Comparison of ENCODE assay signal across 7 mouse cellular contexts in the genomic region with DNA sequence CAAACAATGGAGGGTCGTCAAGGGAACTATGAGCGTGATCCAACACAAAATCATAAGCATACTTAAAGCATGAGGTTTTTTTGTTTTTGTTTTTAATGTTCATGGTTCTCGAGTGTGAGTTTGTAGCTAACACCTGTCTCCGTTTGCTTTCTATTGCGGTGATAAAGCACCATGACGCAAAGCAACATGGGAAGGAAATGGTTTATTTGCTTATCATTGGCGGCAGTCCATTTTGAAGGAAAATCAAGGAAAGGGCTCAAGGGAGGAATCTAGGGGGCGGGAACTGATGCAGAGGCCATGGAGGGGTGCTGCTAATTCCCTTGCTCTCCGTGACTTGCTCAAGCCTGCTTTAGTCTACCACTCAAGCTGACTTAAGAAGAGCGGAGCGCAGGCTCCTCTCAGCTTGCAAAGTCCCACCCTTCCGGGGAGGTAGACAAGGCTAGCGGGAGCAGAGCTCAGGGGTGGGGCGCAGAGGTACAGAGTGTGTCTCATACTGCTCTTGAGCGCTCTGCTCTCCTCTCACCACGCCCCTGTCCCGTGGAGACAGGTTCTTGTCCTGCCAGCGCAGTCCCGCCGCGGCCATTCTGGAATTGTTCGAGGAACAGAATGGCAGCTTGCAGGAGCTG. TPM values are rescaled to one million over a fixed set of nuclear protein-coding genes. Genes with fewer than 3 reads are reported as not detected.
DNase-seq lines count a peak whose midpoint lies in the region; ATAC-seq lines count a peak whose summit lies in the region.

No protein-coding gene starts in this region.

- H3K27ac ChIP-seq in hindbrain, embryonic 10.5 days, result no peak overlapping the region
- H3K27ac ChIP-seq in lung, embryonic 16.5 days (ENCODE audit: low read length), result no peak overlapping the region

- H3K27me3 ChIP-seq in hindbrain, embryonic 10.5 days (ENCODE audit: insufficient read depth, poor library complexity, severe bottlenecking), result peaks cover 29% of the 10 kb centered on the region
- no peaks in the 10 kb centered on the region for H3K27me3 ChIP-seq in lung, embryonic 16.5 days (ENCODE audit: control insufficient read depth, insufficient read depth, low read depth, low read length)

- ATAC-seq in lung, embryonic 16.5 days (ENCODE audit: low read depth), result peak; percentile 69

- H3K4me2 ChIP-seq in lung, embryonic 16.5 days (ENCODE audit: low read depth, low read length), result peak overlapping the region; percentile 38

- H3K4me3 ChIP-seq in hindbrain, embryonic 10.5 days, result peak overlapping the region; percentile 33
- H3K4me3 ChIP-seq in lung, embryonic 16.5 days (ENCODE audit: low read length), result 0 out of 2 replicates have a peak overlapping the region, but pooled peaks have one; percentile 4

- no peaks in the 10 kb centered on the region for H3K36me3 ChIP-seq in hindbrain, embryonic 10.5 days
- no peaks in the 10 kb centered on the region for H3K36me3 ChIP-seq in lung, embryonic 16.5 days (ENCODE audit: control insufficient read depth, insufficient read depth, low read length)

- 41% methylated on average over 22 of the region's 22 CpGs for WGBS in hindbrain, embryonic 10.5 days
- 19% methylated on average over 22 of the region's 22 CpGs for WGBS in lung, embryonic 16.5 days

- H3K4me1 ChIP-seq in hindbrain, embryonic 10.5 days (replicated peaks), result peaks cover 13% of the 10 kb centered on the region
- peaks cover 4% of the 10 kb centered on the region; the same call in 1 of the 2 replicates for H3K4me1 ChIP-seq in lung, embryonic 16.5 days (replicated peaks; ENCODE audit: control insufficient read depth, insufficient read depth, low read length)

- H3K9me3 ChIP-seq in hindbrain, embryonic 10.5 days, result no peaks in the 10 kb centered on the region
- H3K9me3 ChIP-seq in lung, embryonic 16.5 days (ENCODE audit: control insufficient read depth, low read length), result no peaks in the 10 kb centered on the region

- H3K9ac ChIP-seq in lung, embryonic 16.5 days (ENCODE audit: low read length), result no peak overlapping the region

- peak; percentile 54 for DNase-seq in CD4-positive helper T cell, adult 2 months (ENCODE audit: low read depth, low spot score)
- DNase-seq in R1 (ENCODE audit: low read depth, low spot score), result peak; percentile 60
- DNase-seq in hindbrain, embryonic 10.5 days (ENCODE audit: low spot score), result no peak
- peak; percentile 41 for DNase-seq in thymus, postnatal 25 days
- no peak for DNase-seq in layer of hippocampus, postnatal 14 days (ENCODE audit: low spot score in 2 of 2)
- DNase-seq in gastrocnemius, postnatal 4 days (ENCODE audit: low spot score in 2 of 2), result no peak

RNA-seq across cellular contexts. Expression of a gene that starts 12.2 kb away (rescaled TPM):
- polyA plus RNA-seq in hindbrain, embryonic 10.5 days (2016; fragmentation: Nextera tagmentation; extraction: Ambion mirVana), result 0.07 and 0.56 TPM in 2 replicates
- 2.7 and 3.6 TPM in 2 replicates for polyA plus RNA-seq in lung, embryonic 16.5 days (2015; fragmentation: Nextera tagmentation; extraction: Ambion mirVana)
- 1 to 10 TPM in 1 of 2 experiments, under 1 TPM in 1; 0.36 to 1.0 TPM for total RNA-seq in layer of hippocampus, postnatal 14 days (2021)
- not detected for total RNA-seq in gastrocnemius, postnatal 4 days (2021)

RNA-seq across cellular contexts. Expression of a gene that starts 15.6 kb away (rescaled TPM):
- 0.26 and 0.96 TPM in 2 replicates for polyA plus RNA-seq in hindbrain, embryonic 10.5 days (2016; fragmentation: Nextera tagmentation; extraction: Ambion mirVana)
- polyA plus RNA-seq in lung, embryonic 16.5 days (2015; fragmentation: Nextera tagmentation; extraction: Ambion mirVana), result 2.6 and 3.2 TPM in 2 replicates
- under 1 TPM in 1 of 2 experiments, not detected in 1; 0.79 TPM for total RNA-seq in layer of hippocampus, postnatal 14 days (2021)
- total RNA-seq in gastrocnemius, postnatal 4 days (2021), result under 1 TPM in 1 of 2 experiments, not detected in 1; 0.20 TPM

RNA-seq across cellular contexts. Expression of a gene that starts 34.2 kb away (rescaled TPM):
- polyA plus RNA-seq in hindbrain, embryonic 10.5 days (2016; fragmentation: Nextera tagmentation; extraction: Ambion mirVana), result 0.98 and 1.4 TPM in 2 replicates
- 9.9 and 10.5 TPM in 2 replicates for polyA plus RNA-seq in lung, embryonic 16.5 days (2015; fragmentation: Nextera tagmentation; extraction: Ambion mirVana)
- total RNA-seq in layer of hippocampus, postnatal 14 days (2021), result under 1 TPM; 0.30 to 0.45 TPM
- 100 to 1,000 TPM; 585 to 600 TPM for total RNA-seq in gastrocnemius, postnatal 4 days (2021)

RNA-seq across cellular contexts. Expression of a gene that starts 57.1 kb away (rescaled TPM):
- 81.8 and 99.4 TPM in 2 replicates for polyA plus RNA-seq in hindbrain, embryonic 10.5 days (2016; fragmentation: Nextera tagmentation; extraction: Ambion mirVana)
- polyA plus RNA-seq in lung, embryonic 16.5 days (2015; fragmentation: Nextera tagmentation; extraction: Ambion mirVana), result 67.8 and 68.4 TPM in 2 replicates
- 10 to 100 TPM; 10.7 to 11.2 TPM for total RNA-seq in layer of hippocampus, postnatal 14 days (2021)
- 10 to 100 TPM; 11.7 to 13.4 TPM for total RNA-seq in gastrocnemius, postnatal 4 days (2021)

RNA-seq across cellular contexts. Expression of a gene that starts 57.2 kb away (rescaled TPM):
- polyA plus RNA-seq in hindbrain, embryonic 10.5 days (2016; fragmentation: Nextera tagmentation; extraction: Ambion mirVana), result 19.2 and 19.5 TPM in 2 replicates
- 18.1 and 19.7 TPM in 2 replicates for polyA plus RNA-seq in lung, embryonic 16.5 days (2015; fragmentation: Nextera tagmentation; extraction: Ambion mirVana)
- 10 to 100 TPM; 30.3 to 42.0 TPM for total RNA-seq in layer of hippocampus, postnatal 14 days (2021)
- 10 to 100 TPM; 26.9 to 29.3 TPM for total RNA-seq in gastrocnemius, postnatal 4 days (2021)

Comparison
In these comparisons a context has a peak if more than half of its experiments do, and no peak if none do; other contexts are left out.
1. DNase-seq: peak in CD4-positive helper T cell, adult 2 months (single experiment), R1 (single experiment) and thymus, postnatal 25 days (single experiment); none in hindbrain, embryonic 10.5 days (single experiment), layer of hippocampus, postnatal 14 days (0 of 2) and gastrocnemius, postnatal 4 days (0 of 2).
2. RNA of a gene that starts 34.2 kb away (total RNA-seq): 585 to 600 TPM in gastrocnemius, postnatal 4 days; 0.30 to 0.45 TPM in layer of hippocampus, postnatal 14 days; every median in the first group is over 100 times any median in the second.